Mouse (Mus musculus) right cerebral cortex, postnatal 4 days (tissue): Measurements from ENCODE around the gene Lmx1b.
A peak's percentile ranks its signal among the peaks of the same experiment; 100 is the strongest.

Source experiments
- DNase-seq: peaks from one replicate; pipeline ENCODE4 v3.0.0-alpha.2; 2022

Gene Lmx1b

GRCm38 (mm10) chr2:33581866-33582265 lies 58.4 kb downstream of the Lmx1b start:
- no peak for DNase-seq

- DNase-seq: no peak
Observed at GRCm38 (mm10) chr2:33581449-33581777, 58.9 kb downstream of the Lmx1b start.

DNA sequence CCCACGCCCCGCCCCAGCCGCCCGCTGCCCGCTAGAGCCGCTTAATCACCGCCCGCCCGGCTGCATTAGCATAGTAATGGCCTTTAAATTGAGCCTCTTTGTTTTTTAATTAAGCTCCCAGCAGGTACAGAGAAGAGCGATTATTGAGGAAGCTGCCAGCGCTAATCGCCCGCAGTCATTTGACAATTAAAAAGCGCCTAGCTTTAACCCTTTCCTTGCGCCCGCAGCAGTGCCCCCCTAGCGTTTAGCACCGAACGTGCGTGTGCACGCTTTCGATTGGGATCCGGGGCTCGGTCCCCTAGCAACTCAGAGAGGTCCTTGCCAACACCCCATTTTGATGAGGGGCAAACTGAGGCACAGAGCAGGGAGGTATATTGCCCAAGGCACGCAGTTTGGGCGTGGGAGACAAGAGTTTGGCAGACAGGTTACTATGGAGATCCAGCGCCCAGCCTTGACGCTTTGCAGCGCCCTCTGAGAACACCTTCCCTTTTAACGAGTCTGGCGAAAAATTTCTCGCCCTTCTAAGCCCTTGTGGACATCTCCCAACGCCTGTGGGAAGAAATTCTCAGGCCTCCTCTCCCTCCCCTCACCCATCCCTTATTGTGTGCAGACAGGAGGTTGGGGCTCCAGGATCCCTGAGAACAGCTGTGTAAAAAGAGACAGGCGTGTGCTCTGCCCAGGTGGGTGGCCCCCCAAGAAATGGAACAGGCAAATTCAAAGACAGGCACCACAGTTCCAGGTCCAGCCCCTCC lies 59.4 kb downstream of the Lmx1b start:
- peak; percentile 32 for DNase-seq

DNA sequence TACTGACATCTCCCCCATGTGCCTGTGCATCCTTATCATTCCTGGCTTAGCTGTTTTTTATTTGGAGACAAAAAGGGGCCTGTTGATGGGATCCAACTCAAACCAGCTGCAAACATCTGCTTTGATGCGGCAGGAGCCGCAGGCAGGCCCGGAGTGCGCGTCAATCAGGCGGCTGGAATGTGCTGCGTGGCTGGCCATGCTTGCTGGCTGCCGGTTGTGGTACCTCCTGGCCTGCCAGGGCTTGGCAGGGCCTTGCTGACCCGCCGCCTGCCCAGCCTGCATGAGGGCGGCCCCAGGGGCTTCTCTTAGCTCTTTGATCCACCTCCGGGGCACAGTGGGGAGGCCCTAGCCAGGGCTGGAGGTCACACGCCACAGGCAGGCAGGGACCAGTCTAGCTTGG lies 64.9 kb downstream of the Lmx1b start:
- DNase-seq: no peak

DNA sequence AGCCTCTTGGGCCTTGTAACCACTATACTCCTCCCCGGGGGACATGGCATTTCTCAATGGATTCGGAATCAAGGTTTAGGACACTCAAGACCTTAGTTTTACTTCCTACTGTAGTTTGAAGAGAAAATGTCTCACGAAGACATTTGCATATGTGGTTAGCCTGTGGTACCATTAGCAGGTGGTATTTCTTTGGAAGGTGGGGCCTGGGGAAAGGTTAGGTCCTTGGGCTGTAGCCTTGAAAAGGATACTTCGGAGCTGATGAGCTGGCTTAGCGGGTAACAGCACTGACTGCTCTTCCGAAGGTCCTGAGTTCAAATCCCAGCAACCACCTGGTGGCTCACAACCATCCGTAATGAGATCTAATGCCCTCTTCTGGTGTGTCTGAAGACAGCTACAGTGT lies 67.2 kb downstream of the Lmx1b start:
- DNase-seq: no peak

- no peak for DNase-seq
Observed at GRCm38 (mm10) chr2:33571219-33571824, 69.0 kb downstream of the Lmx1b start.

DNA sequence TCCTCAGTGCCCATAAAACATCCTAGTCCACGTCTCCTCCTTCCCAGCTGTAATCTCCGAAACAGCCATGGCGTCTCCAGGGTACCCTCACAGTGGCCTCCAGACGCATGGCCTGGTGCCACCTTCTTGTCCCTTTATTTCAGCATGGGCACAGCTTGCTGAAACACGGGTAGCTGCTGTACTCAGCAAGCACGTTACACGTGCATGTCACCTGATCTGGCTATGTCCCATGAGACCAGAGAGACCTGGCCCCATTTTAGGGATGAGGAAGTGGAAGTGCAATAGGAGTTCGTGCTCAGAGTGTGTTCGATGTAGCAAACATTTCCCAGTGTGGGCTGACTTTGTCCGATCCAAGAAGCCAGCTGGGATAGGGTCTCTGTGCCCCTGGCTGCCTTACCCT lies 70.6 kb downstream of the Lmx1b start:
- no peak for DNase-seq

GRCm38 (mm10) chr2:33569240-33569639 lies 71.1 kb downstream of the Lmx1b start:
- DNase-seq: peak; percentile 45

GRCm38 (mm10) chr2:33565886-33566285 lies 74.4 kb downstream of the Lmx1b start:
- DNase-seq: peak; percentile 41

- no peak for DNase-seq
Observed at GRCm38 (mm10) chr2:33564748-33565147, 75.6 kb downstream of the Lmx1b start.

DNA sequence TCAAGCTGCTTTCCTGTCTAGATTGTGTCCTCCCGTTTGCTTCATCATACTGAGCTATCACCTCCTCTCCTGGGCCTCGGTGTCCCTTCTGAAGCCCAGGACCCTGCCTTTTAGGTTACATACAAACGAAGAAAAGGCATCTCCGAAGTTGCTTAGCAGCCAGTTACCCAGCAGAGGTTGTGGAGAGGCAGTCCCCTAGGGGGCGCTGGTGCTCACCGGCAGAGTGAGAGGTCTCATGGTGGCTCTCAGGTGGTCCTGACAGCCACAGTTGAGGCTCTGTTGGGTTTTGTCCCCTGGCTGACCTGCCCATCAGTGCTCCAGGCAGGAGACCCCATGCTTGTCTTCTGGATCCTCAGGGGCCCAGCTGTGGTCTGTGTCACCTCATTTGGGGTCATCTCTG lies 80.6 kb downstream of the Lmx1b start:
- DNase-seq: peak; percentile 76

GRCm38 (mm10) chr2:33559334-33559733 lies 81.0 kb downstream of the Lmx1b start:
- DNase-seq: peak; percentile 54

DNA sequence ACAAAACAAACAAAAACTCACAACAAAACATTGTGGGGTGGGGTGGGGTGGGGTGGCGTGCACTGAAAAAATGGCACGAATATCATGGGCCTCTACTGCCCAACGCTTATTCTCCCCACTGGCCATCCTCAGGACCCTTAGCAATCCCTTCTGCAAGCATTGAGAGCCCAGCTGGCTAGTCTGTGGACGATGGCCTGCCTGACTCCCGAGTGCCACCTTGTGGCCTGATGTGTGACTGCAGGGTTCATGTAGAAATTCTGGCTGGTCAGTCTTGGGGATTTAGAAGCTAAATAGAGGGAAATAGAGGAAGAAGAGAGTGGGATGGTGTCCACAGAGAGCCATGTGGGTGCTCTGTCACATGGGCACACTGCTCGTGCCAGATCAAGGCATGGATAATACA lies 82.1 kb downstream of the Lmx1b start:
- DNase-seq: peak; percentile 77

DNA sequence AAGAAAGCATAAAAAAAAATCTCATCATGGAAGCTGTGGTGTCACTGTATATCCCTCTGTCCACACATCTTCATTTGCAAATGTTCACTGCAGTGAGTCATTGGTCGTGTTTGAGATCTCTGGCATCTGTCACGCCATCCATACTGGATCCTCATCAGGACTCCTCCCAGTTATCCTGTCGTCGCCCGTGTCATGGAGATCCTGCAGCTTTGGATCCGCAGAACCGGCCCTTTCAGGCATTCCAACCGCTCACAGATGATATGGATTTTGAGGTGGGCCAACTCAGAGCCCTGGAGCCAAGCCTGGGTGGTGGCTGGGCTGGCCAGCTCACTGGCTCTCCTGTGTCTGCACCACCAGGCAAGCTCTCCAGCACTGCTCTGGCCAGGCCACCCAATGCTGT lies 84.7 kb downstream of the Lmx1b start:
- DNase-seq: no peak

DNA sequence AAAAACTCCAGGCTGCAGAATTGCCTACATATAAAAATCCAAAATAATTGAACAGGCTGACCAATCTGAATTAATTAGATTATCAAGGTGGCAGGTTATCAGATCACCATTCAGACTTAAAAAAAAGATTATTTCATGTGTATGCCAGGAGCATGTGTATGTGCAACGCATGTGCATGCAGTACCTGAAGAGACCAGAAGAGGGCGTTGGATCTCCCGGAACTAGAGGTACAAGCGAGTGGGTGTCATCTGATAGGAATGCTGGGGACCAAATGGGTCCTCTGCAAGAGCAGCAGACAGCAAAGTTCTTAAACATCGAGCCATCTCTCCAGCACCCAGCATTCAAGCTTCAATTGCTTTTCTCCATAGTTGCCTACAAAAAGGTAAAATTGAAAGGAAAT lies 87.6 kb downstream of the Lmx1b start:
- no peak for DNase-seq

GRCm38 (mm10) chr2:33547595-33547994 lies 92.7 kb downstream of the Lmx1b start:
- no peak for DNase-seq

DNA sequence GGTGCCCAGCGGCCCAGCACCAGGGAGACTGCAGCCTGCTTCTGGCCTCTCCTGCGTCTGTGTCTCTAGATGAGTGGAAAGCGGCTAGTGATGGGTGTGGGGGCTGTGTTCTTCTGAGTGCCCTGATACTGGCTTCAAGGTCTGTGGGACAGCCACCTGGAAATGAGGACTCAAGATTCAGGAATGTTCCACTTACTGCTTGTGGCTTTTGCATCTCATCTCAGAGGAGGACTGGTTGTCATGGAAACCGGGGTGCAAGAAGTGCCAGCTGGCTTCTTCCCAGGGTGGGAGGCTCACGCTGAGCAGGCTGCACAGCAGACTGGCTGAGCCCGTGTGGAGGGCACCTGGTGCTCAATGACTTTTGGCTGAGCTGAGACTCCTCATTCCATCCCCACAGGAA lies 93.4 kb downstream of the Lmx1b start:
- DNase-seq: peak; percentile 95

DNA sequence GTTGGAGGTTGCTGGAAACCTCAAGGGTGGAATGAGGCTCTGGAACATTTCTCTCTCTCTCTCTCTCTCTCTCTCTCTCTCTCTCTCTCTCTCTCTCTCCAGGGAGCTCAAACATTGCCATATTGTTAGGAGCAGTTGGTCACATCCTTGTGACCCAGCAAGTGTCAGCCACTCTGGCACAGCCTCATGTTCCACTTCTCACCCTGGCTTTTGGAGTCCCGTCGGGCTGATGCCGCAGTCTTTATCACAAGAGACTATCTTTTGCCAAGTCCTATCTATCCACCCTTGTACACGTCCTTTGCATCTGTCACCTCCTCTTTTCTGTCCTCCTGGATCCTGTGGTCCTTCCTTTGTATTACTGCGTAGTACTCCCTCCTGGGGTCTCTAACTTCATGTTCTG lies 94.3 kb downstream of the Lmx1b start:
- no peak for DNase-seq

GRCm38 (mm10) chr2:33544781-33545566 lies 95.3 kb downstream of the Lmx1b start:
- DNase-seq: no peak

DNA sequence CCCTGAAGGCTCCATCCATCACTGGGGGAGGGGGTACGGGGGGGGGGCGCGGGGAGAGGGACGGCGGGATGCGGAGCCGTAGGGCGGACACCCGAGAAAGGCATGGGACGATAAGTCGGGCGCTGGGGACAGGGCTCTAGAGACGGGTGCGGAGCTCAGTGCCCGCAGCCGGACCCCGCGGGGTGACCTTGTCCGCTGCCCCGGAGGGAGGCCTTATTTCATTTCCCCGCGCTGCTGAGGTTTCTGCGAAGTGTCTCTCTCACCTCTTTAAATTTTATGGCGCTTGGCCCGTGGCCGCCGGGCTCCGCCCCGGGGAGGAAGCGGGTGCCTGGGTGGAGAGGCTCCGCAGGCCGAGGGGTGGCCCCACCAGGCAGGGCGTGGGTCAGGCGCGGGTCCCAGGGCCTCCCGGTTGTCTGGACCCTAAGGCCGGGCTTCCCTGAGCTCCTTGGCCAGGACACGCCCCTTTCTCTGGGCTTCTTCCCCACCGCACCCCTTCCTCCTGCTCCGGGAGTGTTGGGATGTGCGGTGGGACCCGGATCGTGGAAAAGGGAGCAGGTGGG lies 96.0 kb downstream of the Lmx1b start:
- no peak for DNase-seq

- peak; percentile 63 for DNase-seq
Observed at GRCm38 (mm10) chr2:33543429-33544202, 96.7 kb downstream of the Lmx1b start.

- peak; percentile 82 for DNase-seq
Observed at GRCm38 (mm10) chr2:33542696-33543428, 97.4 kb downstream of the Lmx1b start.
